Mouse (Mus musculus): Measurements from ENCODE around the gene Zfp84.

Gene Zfp84

DNA sequence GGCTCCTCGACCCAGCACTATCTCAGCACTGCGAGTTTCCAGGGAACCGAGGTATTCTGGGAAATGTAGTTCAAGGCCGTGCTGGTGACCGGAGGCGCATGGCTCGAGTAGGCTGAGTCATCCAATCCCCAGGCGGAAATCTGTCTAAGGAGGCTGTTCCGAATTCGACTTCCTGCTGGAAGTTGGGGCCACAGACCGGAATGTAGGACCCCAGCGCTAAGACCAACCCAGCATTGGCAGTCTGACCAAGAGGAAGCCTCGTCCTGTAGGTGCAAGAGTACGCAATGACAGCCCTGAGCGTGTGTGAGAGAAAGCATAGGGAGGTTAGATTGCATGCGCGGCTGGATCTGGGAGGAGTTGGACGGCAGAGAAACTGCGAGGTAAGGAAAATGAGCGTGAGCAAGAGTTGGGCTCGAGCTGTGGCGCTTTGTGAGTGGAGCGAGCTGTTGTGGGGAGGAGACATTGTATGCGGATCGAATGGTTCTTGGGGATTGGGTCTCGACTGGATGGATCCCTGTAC lies 47.6 kb downstream of the Zfp84 start, which contains the start of gene Zfp790:
TSS of gene Zfp790 (plus strand) at position 205 of the 520 bp plus-strand sequence.
- DNase-seq (ENCODE audit: low spot score in 2 of 2), result peak; percentile 66 to 83

DNA sequence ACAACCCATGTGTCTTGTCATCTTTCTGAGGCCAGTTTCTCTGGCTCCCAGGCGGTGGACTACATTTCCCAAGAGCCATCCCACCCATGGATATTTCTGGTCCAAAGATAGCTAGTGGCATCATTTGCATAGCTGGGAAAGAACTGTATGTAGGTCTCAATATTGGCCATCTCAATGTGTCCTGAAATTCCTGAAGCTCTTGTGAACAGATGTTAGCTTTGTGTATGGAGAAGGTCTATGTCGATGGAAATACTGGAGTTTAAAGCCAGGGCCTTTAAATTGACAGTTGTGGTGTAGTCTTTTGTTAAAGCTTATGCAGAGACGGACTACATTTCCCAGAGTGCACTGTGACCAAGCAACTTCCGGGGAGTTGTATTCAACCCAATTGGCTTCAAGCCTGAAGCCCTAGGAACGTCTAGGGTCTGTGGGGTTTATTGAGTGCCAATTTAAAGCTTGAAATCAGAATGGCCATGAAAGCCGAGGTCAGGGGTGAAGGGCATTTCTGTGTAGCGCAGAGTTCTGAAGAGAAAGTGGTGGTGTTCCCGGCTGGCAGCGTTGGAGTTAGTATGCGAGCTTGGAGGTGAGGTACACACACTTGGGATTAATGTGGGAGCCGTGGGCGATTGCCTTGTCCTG lies 50.4 kb downstream of the Zfp84 start:
- peak; percentile 27 to 63 for DNase-seq (ENCODE audit: low spot score in 2 of 2)

DNA sequence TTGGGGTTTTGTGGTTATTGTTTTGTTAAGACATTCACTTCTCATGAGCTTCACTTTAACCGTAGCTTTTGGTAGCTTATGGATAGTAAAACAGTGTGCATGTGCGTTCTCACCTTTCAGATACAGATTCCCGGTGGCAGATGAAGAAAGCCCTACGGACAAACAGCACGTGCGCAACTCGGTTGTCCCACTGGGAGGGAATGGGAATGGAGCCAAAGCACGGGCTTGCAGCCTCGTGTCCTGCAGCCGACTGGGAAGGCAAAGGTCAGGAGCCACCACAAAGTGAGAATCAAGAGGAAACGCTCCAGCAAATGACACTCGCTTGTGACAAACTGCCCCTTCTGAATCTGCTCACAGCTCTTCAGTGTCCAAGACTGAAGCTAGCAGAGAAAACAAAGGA lies 59.6 kb downstream of the Zfp84 start:
- no peak for DNase-seq (ENCODE audit: low spot score in 2 of 2)
